Mouse (Mus musculus) intestine, embryonic 15.5 days (tissue): ENCODE results near the gene Gpn3. TPM values are rescaled to one million over a fixed set of nuclear protein-coding genes. Genes with fewer than 3 reads are reported as not detected.
"Not testable (repeated sequence)": the region's sequence is repeated elsewhere in the genome, so short reads cannot be mapped to it uniquely, and the experiment has no call there.

Experiments used
- ATAC-seq: fragments of 200-750 bp; cut with Nextera tagmentation; 2 replicates; pipeline ENCODE4 v1.8.0; 2017; ENCODE audit warnings: moderate TSS enrichment, moderate library complexity
- H3K27ac ChIP-seq: fragments of 300-500 bp; sonication (generic); 2 replicates; pipeline ENCODE4 v1.5.1; 2015; ENCODE audit warnings: mild to moderate bottlenecking, inconsistent platforms
- H3K27me3 ChIP-seq: fragments of 300-500 bp; sonication (generic); replicated peaks from 2 replicates; pipeline ENCODE4 v1.6.1; 2015; ENCODE audit warnings: inconsistent platforms
- H3K36me3 ChIP-seq: fragments of 300-500 bp; sonication (generic); 2 replicates; pipeline ENCODE4 v1.6.1; 2015; ENCODE audit warnings: inconsistent platforms
- H3K4me1 ChIP-seq: fragments of 300-500 bp; sonication (generic); replicated peaks from 2 replicates; pipeline ENCODE4 v1.6.1; 2015; ENCODE audit warnings: inconsistent platforms
- H3K4me2 ChIP-seq: fragments of 300-500 bp; sonication (generic); replicated peaks from 2 replicates; pipeline ENCODE4 v1.6.1; 2015; ENCODE audit warnings: mild to moderate bottlenecking, inconsistent platforms
- H3K4me3 ChIP-seq: fragments of 300-500 bp; sonication (generic); replicated peaks from 2 replicates; pipeline ENCODE4 v1.5.1; 2015; ENCODE audit warnings: inconsistent platforms
- H3K9ac ChIP-seq: fragments of 300-500 bp; sonication (generic); 2 replicates; pipeline ENCODE4 v1.6.1; 2015; ENCODE audit warnings: inconsistent platforms
- H3K9me3 ChIP-seq: fragments of 300-500 bp; sonication (generic); 2 replicates; pipeline ENCODE4 v1.6.1; 2016; ENCODE audit warnings: inconsistent platforms
- WGBS: fragments of 180-500 bp; shearing (Covaris S2); methylation state at CpG from one replicate; pipeline ENCODE4 v1.1.7; 2015; 5-methylcytosine and 5-hydroxymethylcytosine counted together
- polyA plus RNA-seq: library from polyadenylated mRNA; unstranded; fragments of >200 nt; fragmentation: Nextera tagmentation; extraction: Ambion mirVana; gene quantifications from 2 replicates; pipeline ENCODE4 v1.2.1, GENCODE M21; 2015

Gpn3 gene
- polyA plus RNA-seq, 1 experiment from 2014 or later, result 67.2 TPM

DNA sequence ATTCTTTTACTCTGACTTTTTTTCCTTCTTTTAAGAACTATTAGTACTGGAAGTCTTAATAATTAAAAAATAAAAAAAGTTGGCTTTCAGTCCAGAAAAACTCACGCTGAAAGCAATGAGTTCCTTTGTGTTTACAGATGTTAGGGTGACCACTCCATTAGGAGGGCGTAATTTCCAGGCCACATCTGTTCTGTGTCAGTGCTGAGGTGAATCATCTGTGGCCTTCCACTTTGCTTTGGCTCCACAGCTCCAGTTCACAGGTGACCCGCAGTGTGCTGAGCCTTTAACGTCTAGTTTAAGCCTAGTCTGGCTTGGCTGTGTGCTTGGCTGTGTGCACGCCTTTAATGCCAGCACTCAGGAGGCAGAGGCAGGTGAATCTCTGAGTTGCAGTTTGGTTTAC is 40.2 kb downstream of the Gpn3 start:
- Histone ChIP-seq H3K4me1 (peaks cover 4% of the 10 kb centered on the region; the same call in 1 of the 2 replicates), H3K9me3 (no peaks in the 10 kb centered on the region), H3K27me3 (no peaks in the 10 kb centered on the region), H3K36me3 (peaks cover 12% of the 10 kb centered on the region), H3K4me3 (no peak overlapping the region), H3K4me2 (no peak overlapping the region), H3K9ac (no peak overlapping the region), H3K27ac (no peak overlapping the region)
- 59% methylated on average over 5 of the region's 5 CpGs for WGBS
- ATAC-seq, result no peak

DNA sequence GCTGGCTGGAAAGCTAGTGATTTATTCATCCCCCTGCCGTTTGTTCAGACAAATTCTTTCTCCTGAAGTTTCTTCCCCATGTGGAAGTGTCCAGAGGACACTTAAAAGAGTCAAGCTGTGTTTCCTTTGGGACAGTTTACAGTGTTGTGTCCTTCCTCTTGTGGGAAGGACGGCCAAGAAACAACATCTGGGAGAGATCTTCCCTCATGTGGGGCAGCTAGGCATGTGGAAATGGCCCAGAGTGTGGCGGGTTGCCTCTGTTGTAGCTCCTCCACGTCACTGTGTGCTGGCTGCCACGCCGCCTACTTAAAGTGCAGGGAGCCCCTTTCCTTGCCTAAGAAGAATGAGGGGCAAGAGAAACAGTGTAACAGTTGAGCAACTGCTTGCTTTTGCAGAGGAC is 41.1 kb downstream of the Gpn3 start:
- WGBS, result 31% methylated on average over 6 of the region's 6 CpGs
- Histone ChIP-seq H3K4me1 (peaks cover 4% of the 10 kb centered on the region; the same call in 1 of the 2 replicates), H3K27me3 (no peaks in the 10 kb centered on the region), H3K27ac (0 out of 2 replicates have a peak overlapping the region, but pooled peaks have one; percentile 23), H3K4me2 (no peak overlapping the region), H3K4me3 (no peak overlapping the region), H3K36me3 (peaks cover 6% of the 10 kb centered on the region), H3K9ac (no peak overlapping the region), H3K9me3 (no peaks in the 10 kb centered on the region)
- peak; percentile 47; the same call in 1 of the 2 replicates for ATAC-seq

DNA sequence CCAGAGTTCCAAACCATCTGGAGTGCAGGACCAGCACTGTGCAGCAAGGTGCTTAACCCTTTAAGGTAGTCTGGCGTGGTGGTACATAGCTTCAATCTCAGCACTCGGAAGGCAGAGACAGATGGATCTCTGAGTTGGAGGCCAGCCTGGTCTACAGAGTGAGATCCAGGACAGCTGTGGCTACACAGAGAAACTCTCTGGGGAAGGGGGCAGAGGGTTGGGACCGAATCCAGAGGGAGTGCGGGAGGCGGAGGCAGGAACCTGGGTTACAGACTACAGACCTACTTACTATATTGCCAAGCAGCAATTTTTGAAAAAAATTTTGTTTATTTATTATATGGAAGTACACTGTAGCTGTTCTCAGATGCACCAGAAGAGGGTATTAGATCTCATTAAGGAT is 42.7 kb downstream of the Gpn3 start:
- H3K27me3 ChIP-seq, result no peaks in the 10 kb centered on the region
- no peak overlapping the region for H3K9ac ChIP-seq
- no peak overlapping the region for H3K27ac ChIP-seq
- H3K9me3 ChIP-seq, result no peaks in the 10 kb centered on the region
- peaks cover 4% of the 10 kb centered on the region; the same call in 1 of the 2 replicates for H3K4me1 ChIP-seq
- peaks cover 6% of the 10 kb centered on the region for H3K36me3 ChIP-seq
- H3K4me2 ChIP-seq, result no peak overlapping the region
- no peak overlapping the region for H3K4me3 ChIP-seq
- 90% methylated on average over 5 of the region's 5 CpGs for WGBS
- no peak for ATAC-seq

DNA sequence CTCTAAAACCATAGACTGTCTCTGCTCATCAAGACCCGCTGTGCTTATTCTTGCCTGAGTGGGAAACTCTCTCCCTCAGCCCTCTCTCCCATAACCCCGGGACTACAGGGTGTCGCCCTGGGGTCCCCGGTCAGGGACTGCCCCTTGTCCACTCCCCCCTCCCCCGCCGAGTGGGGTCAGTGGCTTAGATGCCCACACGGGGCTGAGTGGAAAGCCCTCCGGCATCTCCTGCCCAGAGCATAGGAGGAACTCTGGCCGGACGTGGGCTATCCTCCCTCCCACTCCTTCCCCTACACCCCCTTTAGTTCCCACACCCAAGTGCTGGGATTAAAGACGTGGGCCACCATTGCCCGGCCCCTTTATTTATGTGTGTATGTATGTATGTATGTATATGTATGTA is 43.8 kb downstream of the Gpn3 start:
- Histone ChIP-seq H3K4me2 (no peak overlapping the region), H3K9ac (no peak overlapping the region), H3K27ac (no peak overlapping the region), H3K36me3 (no peaks in the 10 kb centered on the region), H3K9me3 (no peaks in the 10 kb centered on the region), H3K27me3 (no peaks in the 10 kb centered on the region), H3K4me3 (no peak overlapping the region), H3K4me1 (peaks cover 4% of the 10 kb centered on the region; the same call in 1 of the 2 replicates)
- ATAC-seq, result no peak
- 92% methylated on average over 12 of the region's 12 CpGs for WGBS

DNA sequence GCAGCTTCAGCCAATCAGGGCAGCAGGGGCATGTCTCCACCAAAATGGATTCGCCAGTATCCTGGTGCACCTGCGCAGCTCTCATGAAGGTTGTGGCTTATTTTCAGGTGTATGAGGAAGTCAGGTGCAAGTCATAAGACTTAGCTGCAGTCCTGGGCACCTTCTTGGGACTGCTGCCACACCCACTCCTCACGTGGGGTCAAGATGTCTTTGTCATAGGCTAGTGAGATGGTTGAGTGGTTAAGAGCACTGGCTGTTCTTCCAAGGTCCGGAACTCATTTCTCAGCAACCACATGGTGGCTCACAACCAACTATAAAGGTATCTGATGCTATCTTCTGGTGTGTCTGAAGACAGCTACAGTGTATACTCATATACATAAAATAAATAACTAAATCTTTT is 49.0 kb downstream of the Gpn3 start:
- ATAC-seq, H3K9ac ChIP-seq, H3K27ac ChIP-seq, H3K9me3 ChIP-seq, H3K36me3 ChIP-seq, H3K4me2 ChIP-seq, H3K4me1 ChIP-seq, H3K27me3 ChIP-seq, H3K4me3 ChIP-seq: not testable (repeated sequence)
- WGBS, result 59% methylated on average over 4 of the region's 4 CpGs

DNA sequence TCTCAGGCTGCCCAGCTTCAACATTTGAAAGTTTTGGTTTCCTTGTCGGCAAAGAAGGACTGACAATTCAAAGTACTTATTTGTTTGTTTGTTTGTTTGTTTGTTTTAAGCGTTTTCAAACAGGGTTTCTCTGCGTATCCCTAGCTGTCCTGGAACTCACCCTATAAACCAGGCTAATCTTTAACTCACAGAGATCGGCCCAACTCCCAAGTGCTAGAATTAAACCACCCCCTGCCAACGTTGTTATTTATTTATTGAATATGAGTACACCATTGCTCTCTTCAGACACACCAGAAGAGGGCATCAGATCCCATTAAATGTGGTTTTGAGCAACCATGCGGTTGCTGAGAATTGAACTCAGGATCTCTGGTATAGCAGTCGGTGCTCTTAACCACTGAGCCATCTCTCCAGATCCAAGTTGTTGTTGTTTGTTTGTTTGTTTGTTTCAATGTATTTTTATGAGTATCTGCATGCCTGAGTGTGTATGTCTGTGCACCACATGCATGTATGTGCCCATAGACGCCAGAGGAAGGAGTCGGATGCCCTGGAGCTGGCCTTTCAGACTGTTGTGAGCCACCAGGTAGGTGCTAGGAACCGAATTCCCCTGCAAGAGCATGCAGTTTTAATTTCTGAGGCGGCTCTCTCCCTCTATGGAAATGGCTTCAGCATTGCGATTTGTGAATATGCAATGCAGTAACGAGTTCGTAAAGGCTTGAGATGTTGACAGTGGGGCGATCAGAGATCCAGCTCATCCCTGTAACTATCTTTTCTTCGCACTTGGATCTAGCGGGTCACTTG is 49.8 kb downstream of the Gpn3 start, which contains the start of gene Anapc7:
TSS of gene Anapc7 (plus strand) at position 423 of the 798 bp plus-strand sequence.
- Histone ChIP-seq H3K27me3 (no peaks in the 10 kb centered on the region), H3K4me2 (peak within 1 kb of the TSS; percentile 86), H3K27ac (peak within 1 kb of the TSS; percentile 85), H3K9ac (peak within 1 kb of the TSS; percentile 97), H3K36me3 (no peaks in the 10 kb centered on the region), H3K9me3 (no peaks in the 10 kb centered on the region), H3K4me3 (peak within 1 kb of the TSS; percentile 87), H3K4me1 (peaks cover 6% of the 10 kb centered on the region; the same call in 1 of the 2 replicates)
- WGBS, result 17% methylated on average over 17 of the region's 17 CpGs
- ATAC-seq, result peak; percentile 34

DNA sequence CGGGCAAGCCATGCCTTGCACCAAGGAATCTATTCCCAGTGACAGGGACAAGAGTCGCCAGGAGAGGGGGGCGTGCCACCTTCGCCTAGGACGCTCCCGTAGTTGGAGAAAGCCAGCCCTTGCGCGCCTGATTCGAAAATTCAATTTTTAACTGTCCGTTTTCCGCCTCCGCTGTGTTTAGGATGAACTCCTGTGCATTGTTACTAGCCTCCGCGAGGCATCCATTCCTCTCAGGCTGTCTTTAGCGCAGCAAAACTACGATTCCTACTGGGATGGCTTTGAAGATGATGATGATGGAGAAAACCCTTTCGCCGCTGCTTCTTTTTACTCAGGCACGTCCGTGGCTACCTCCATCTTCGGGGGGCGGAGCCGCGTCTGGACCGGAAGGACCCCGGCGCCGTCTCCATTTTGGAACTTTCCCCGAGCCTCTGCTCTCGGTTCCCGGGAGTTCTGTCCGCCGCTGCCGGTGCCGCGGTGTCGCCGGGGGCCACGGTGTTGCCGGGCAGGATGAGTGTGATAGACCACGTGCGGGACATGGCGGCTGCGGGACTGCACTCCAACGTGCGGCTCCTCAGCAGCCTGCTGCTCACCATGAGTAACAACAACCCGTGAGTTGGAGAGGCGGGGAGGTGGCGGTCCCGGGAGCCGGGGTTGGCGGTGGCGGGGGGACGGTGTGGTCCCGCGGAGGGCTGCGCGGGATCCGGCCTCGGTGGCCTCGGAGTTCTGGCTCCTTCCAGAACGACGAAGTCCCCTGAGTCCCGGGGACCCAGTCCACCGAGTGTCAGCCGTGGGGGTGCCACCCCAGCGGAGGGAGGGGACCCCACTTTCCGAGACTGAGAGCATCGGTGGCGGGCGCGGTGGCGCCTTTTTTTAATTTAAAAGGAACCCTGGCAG is 50.6 kb downstream of the Gpn3 start:
- WGBS, result under 1% methylated on average over 72 of the region's 73 CpGs
- no peaks in the 10 kb centered on the region for H3K9me3 ChIP-seq
- H3K4me3 ChIP-seq, result peak overlapping the region; percentile 87
- no peaks in the 10 kb centered on the region for H3K36me3 ChIP-seq
- H3K4me1 ChIP-seq, result peaks cover 6% of the 10 kb centered on the region; the same call in 1 of the 2 replicates
- peak overlapping the region; percentile 85 for H3K27ac ChIP-seq
- peak; percentile 93 for ATAC-seq
- H3K4me2 ChIP-seq, result peak overlapping the region; percentile 86
- no peaks in the 10 kb centered on the region for H3K27me3 ChIP-seq
- H3K9ac ChIP-seq, result peak overlapping the region; percentile 97

DNA sequence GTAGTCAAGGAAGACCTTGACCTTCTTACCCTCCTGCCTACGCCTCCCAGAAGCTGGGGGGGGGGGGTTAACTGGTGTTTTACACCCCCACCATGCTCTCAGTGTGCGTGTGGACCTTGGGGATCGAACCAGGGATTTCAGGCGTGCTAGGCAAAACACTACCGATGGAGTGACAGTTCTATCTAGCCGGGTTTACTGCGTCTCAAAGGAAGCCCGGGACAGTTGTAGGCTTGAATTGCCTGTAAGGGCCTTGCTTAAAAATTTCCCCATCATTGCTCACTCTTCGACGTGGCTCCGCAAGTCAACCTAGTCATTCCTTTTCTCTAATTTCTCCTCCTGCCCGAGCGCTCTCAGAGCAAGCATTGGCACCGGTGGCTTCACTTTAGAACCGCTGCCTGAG is 51.4 kb downstream of the Gpn3 start:
- Histone ChIP-seq H3K9me3 (no peaks in the 10 kb centered on the region), H3K27me3 (no peaks in the 10 kb centered on the region), H3K4me2 (peak overlapping the region; percentile 86), H3K36me3 (peaks cover 1% of the 10 kb centered on the region), H3K4me3 (peak overlapping the region; percentile 87), H3K4me1 (peaks cover 6% of the 10 kb centered on the region; the same call in 1 of the 2 replicates), H3K27ac (no peak overlapping the region), H3K9ac (peak overlapping the region; percentile 97)
- WGBS, result 26% methylated on average over 15 of the region's 15 CpGs
- ATAC-seq, result no peak

DNA sequence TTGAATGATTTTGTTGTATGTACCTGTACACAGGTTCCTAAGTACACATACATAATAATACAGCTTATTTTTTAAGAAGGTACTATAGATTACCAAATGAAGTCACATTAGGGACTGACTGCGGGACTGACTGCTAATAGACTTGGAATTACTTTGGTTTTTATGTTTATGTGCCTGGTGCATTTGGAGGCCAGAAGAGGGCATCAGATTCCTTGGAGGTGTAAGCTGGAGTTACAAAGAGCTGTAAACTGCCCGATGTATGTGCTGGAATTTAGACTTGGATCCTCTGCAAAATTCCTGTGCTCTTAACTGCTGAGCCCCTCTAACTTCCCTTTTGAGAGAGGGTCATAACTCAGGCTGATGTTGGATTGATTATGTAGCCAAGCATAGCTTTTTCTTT is 53.9 kb downstream of the Gpn3 start:
- Histone ChIP-seq H3K27me3 (no peaks in the 10 kb centered on the region), H3K27ac (no peak overlapping the region), H3K4me3 (no peak overlapping the region), H3K36me3 (peaks cover 20% of the 10 kb centered on the region), H3K4me2 (no peak overlapping the region), H3K9ac (no peak overlapping the region), H3K4me1 (peaks cover 6% of the 10 kb centered on the region; the same call in 1 of the 2 replicates), H3K9me3 (no peaks in the 10 kb centered on the region)
- 80% methylated on average over 2 of the region's 2 CpGs for WGBS
- ATAC-seq, result no peak

DNA sequence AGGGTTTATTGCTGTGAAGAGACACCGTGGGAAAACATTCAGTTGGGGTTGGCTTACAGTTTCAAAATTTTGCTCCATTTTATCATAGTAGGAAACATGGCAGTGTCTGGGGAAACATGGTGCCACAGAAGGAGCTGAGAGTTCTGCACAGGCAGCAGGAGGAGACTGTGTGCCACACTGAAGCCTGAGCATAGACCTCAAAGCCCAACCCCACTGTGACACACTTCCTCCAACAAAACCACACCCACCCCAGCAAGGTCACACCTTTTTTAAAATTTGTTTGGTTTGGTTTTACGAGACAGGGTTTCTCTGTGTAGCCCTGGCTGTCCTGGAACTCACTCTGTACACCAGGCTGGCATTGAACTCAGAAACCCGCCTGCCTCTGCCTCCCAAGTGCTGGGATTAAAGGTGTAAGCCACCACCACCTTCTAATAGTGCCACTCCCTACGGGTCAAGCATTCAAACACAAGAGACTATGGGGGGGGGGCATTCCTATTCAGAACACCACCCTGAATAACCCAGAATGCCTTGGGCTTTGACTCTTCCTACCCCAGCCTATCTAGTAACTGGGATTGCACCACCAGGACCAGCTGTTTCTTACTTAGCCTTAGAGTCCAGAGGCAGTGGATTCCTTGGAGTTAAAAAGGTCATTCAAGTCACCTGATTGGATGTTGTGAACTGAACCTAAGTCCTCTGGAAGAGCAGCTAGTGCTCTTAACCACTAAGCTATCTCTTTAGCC is 58.5 kb downstream of the Gpn3 start:
- Histone ChIP-seq H3K9ac (no peak overlapping the region), H3K9me3 (no peaks in the 10 kb centered on the region), H3K4me3 (no peak overlapping the region), H3K27me3 (no peaks in the 10 kb centered on the region), H3K27ac (no peak overlapping the region), H3K36me3 (peaks cover 45% of the 10 kb centered on the region), H3K4me1 (no peaks in the 10 kb centered on the region), H3K4me2 (no peak overlapping the region)
- ATAC-seq, result no peak
- 88% methylated on average over 4 of the region's 4 CpGs for WGBS

DNA sequence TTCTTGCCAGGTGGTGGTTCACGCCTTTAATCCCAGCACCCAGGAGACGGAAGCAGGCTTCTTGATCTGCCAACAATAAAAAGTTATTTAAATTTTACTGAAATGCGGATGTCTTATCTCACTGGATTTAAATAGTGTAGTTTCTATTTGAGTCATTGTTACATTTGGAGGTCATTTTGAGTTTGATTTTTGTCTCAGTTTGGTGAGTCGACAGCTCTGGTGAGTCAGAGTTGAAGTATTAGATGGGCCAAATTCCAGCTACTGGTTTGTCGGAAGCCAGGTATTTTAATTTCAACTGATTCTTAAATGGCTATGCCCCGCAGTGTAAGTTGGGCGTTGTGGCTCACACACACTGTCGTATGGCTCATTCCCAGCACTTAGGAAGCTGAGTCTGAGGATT is 59.5 kb downstream of the Gpn3 start:
- H3K36me3 ChIP-seq, result peaks cover 49% of the 10 kb centered on the region
- H3K27ac ChIP-seq, result no peak overlapping the region
- no peak overlapping the region for H3K4me3 ChIP-seq
- H3K4me2 ChIP-seq, result no peak overlapping the region
- WGBS, result 92% methylated on average over 8 of the region's 8 CpGs
- H3K9me3 ChIP-seq, result no peaks in the 10 kb centered on the region
- ATAC-seq, result no peak
- no peaks in the 10 kb centered on the region for H3K4me1 ChIP-seq
- H3K9ac ChIP-seq, result no peak overlapping the region
- H3K27me3 ChIP-seq, result no peaks in the 10 kb centered on the region
